Mouse (Mus musculus): Measurements from ENCODE around the gene Cadm1. TPM values are rescaled to one million over a fixed set of nuclear protein-coding genes. Genes with fewer than 3 reads are reported as not detected.

Gene Cadm1
- polyA plus RNA-seq, 1 experiment from 2014 or later, result 101 TPM

DNA sequence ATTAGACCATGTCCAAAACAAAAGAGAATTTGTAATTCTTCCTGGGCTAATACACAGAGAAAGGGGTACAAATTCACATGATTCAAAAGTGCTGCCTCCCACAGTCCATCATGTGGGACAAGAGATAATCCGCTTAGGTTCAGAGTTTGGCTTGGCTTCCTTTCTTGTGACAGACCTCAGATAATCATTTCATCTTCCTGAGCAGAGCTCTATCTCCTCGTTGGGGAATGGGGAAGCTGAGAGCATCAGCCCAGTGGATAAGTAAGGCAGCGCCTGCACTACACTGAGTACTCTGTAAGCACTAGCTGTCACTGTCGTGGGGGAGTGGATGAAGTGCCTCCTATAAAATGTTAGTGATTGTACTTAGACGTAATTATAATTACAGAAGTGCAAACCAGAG is 35.1 kb downstream of the Cadm1 start:
- no peak for DNase-seq (ENCODE audit: extremely low spot score, low spot score)
- H3K36me3 ChIP-seq (replicated peaks), result peaks cover 11% of the 10 kb centered on the region
- H3K4me1 ChIP-seq, result peaks cover 35% of the 10 kb centered on the region
- H3K4me3 ChIP-seq, result no peak overlapping the region
- no peak overlapping the region for H3K27ac ChIP-seq
- no peaks in the 10 kb centered on the region for H3K9me3 ChIP-seq
- no peaks in the 10 kb centered on the region for H3K27me3 ChIP-seq (ENCODE audit: poor library complexity, severe bottlenecking)
- 74% methylated on average over 5 of the region's 5 CpGs for WGBS

DNA sequence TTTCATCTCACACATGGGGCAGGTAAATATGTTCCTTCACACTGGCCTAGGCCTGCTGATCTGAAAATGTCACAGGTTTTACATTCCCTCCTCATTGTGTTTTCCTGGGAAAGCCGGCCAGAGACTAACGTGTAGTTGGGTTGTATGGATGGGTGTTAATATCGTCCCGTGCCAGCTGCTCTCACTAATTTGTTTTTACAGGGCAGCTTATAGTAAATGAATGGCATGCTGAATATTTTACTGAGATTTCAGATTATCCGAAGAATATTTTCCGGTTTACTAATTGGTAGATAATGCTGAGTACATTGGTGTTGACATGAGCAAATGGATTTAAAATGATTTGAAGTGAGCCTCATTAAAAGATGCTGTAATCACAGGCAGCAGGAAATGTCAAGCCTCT is 37.9 kb downstream of the Cadm1 start:
- no peaks in the 10 kb centered on the region for H3K9me3 ChIP-seq
- no peaks in the 10 kb centered on the region for H3K27me3 ChIP-seq (ENCODE audit: poor library complexity, severe bottlenecking)
- peaks cover 12% of the 10 kb centered on the region; the same call in 1 of the 2 replicates for H3K36me3 ChIP-seq (replicated peaks)
- H3K27ac ChIP-seq, result no peak overlapping the region
- peaks cover 41% of the 10 kb centered on the region for H3K4me1 ChIP-seq
- 91% methylated on average over 6 of the region's 6 CpGs for WGBS
- no peak overlapping the region for H3K4me3 ChIP-seq
- no peak for DNase-seq (ENCODE audit: extremely low spot score, low spot score)

DNA sequence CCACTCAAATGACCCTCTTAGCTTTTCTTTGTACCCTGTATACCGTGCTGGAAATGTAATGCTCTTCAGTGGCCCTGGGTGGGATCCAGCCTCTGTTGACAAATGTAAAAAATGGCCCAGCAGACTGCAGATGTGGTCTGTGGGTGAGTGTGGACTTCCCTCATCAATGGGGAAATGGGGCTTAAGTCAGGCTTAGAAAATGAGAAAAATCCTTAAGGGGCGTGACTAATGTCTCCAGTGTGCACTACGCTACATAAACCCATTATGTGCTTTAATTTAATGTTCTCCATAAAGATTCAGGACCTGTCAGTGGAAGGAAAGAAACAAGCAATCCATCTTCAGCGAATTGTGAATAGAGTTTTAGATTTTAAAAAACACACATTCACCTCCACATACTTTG is 40.2 kb downstream of the Cadm1 start:
- 85% methylated on average over 4 of the region's 4 CpGs for WGBS
- no peak overlapping the region for H3K27ac ChIP-seq

DNA sequence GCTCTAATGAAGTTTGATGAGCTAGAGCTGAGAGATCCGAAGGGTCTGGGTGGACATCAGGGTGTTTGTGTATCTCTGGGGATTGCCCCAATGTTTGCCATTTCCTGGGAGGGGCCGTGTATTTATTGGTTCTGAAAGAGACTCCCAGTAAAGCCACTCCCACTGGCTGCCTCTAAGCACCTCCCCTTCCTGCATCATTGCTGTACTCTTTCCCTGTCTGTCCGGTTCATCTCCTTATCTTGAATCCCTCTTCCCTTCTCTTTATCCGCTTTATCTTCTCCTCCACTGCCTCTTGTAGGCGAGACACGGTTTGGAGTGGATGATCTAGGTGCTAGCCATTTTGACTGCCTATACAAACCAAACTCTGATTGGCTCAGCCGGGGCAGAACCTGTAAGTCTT is 41.5 kb downstream of the Cadm1 start:
- H3K36me3 ChIP-seq (replicated peaks), result peaks cover 29% of the 10 kb centered on the region
- WGBS, result 88% methylated on average over 7 of the region's 7 CpGs
- peaks cover 58% of the 10 kb centered on the region for H3K4me1 ChIP-seq
- no peak overlapping the region for H3K4me3 ChIP-seq
- no peaks in the 10 kb centered on the region for H3K27me3 ChIP-seq (ENCODE audit: poor library complexity, severe bottlenecking)
- DNase-seq (ENCODE audit: extremely low spot score, low spot score), result no peak
- H3K9me3 ChIP-seq, result no peaks in the 10 kb centered on the region
- no peak overlapping the region for H3K27ac ChIP-seq

More for the DNA sequence above, 40.2 kb downstream of the Cadm1 start:
- Histone ChIP-seq H3K36me3 (replicated peaks) (peaks cover 29% of the 10 kb centered on the region), H3K4me1 (peaks cover 45% of the 10 kb centered on the region), H3K27me3 (ENCODE audit: poor library complexity, severe bottlenecking) (no peaks in the 10 kb centered on the region), H3K4me3 (no peak overlapping the region), H3K9me3 (no peaks in the 10 kb centered on the region)
- DNase-seq (ENCODE audit: extremely low spot score, low spot score), result no peak

DNA sequence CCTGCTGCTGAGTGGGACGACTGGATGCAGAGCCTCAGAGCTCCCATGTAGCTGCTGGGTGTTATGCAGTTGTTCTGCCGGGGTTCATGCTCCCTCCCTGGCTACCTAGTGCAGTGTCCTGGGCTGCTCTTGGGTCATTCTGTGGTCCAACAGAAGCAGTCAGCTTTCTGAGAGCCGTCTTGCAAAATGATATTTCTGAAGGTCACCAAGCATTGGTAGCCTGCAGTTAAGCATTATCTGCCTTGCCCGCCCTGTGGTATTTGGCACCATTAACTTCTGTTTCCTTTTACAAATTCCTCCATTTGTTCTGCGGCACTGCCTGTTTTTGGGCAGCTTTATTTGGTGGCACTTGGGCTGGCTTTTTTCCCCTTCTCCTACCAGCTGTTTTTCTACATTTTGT is 42.2 kb downstream of the Cadm1 start:
- Histone ChIP-seq H3K4me3 (no peak overlapping the region), H3K27me3 (ENCODE audit: poor library complexity, severe bottlenecking) (no peaks in the 10 kb centered on the region), H3K27ac (no peak overlapping the region), H3K36me3 (replicated peaks) (peaks cover 32% of the 10 kb centered on the region), H3K9me3 (no peaks in the 10 kb centered on the region), H3K4me1 (peaks cover 58% of the 10 kb centered on the region)
- no peak for DNase-seq (ENCODE audit: extremely low spot score, low spot score)
- 88% methylated on average over 5 of the region's 5 CpGs for WGBS

DNA sequence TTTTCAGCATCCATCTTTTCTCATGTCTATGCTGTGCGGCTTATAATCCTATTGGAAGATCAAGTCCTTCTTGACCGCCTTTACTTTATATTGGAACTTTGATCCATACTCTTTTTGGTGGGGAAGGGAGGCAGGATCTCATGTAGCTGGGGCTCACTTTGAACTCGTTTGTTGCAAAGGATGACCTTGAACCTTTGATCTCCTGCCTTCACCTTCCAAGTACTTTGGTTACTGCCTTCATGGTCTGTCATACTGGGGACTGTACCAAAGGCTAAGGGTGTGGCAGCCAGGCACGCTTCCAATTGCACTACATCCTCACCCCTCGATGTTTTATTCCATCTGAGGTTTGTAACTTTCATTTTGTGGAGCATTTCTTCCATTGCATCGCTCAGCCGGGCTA is 43.5 kb downstream of the Cadm1 start:
- WGBS, result 90% methylated on average over 7 of the region's 7 CpGs

DNA sequence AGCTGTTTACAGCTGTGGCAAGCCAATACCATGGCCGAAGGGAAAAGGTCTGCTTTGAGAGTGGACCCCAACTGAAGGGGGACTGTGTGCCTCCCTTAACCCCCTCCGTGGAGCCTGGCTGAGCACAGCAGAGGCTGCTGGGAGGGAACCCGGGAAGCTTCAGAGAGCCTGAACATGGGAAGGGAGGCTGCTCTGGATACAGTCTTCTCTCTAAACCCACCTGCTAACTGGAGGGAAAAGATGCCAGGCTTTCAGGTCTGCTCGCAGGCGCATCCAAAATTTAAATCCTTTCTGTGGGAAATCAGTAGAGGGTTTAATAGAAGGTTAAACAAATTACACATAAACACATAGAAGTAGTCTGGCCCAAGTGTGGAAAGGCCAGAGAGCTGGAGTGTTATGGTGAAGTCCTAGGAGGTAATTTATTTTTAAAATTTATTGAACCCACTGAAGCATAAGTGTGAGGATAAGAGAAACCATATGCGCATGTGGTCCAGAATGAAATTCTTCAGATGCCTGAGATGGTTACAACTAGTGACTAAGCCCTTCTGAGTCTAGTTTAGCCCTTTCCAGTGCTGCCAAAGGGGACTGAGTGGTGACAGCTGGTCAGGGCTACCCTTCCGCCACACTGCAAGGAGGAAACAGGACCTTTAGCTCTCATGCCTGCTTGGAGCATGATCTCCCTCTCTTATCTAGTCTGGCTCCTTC is 44.9 kb downstream of the Cadm1 start:
- Histone ChIP-seq H3K36me3 (replicated peaks) (peaks cover 39% of the 10 kb centered on the region), H3K27me3 (ENCODE audit: poor library complexity, severe bottlenecking) (no peaks in the 10 kb centered on the region), H3K4me3 (no peak overlapping the region), H3K4me1 (peaks cover 45% of the 10 kb centered on the region), H3K9me3 (no peaks in the 10 kb centered on the region), H3K27ac (peak overlapping the region; percentile 49; the same call in 1 of the 2 replicates)
- no peak for DNase-seq (ENCODE audit: extremely low spot score, low spot score)
- WGBS, result 67% methylated on average over 7 of the region's 7 CpGs

More for the DNA sequence above, 43.5 kb downstream of the Cadm1 start:
- Histone ChIP-seq H3K36me3 (replicated peaks) (peaks cover 38% of the 10 kb centered on the region), H3K27me3 (ENCODE audit: poor library complexity, severe bottlenecking) (no peaks in the 10 kb centered on the region), H3K9me3 (no peaks in the 10 kb centered on the region), H3K4me1 (peaks cover 52% of the 10 kb centered on the region), H3K27ac (no peak overlapping the region), H3K4me3 (no peak overlapping the region)
- DNase-seq (ENCODE audit: extremely low spot score, low spot score), result no peak

DNA sequence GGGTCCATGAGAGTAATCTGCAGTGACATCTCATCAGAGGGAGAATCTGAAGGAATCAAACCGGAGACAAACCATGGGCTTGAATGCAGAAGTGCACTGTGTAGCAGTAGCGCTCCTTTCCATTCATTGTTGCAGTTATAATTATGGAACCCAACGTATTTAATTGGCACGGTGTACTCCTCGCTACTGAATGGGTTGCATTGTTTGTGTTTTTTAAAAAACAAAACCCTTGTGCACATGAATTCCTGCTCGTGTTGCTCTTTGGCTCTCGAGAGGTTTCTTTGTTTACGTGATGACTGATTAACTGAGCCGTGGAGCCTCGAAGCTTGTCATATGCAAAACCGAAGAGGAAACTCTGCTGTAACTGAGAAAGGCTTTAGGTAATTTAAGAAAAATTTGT is 45.8 kb downstream of the Cadm1 start:
- 62% methylated on average over 11 of the region's 11 CpGs for WGBS
- Histone ChIP-seq H3K27me3 (ENCODE audit: poor library complexity, severe bottlenecking) (no peaks in the 10 kb centered on the region), H3K36me3 (replicated peaks) (peaks cover 43% of the 10 kb centered on the region), H3K9me3 (no peaks in the 10 kb centered on the region), H3K4me3 (no peak overlapping the region), H3K4me1 (peaks cover 38% of the 10 kb centered on the region), H3K27ac (no peak overlapping the region)
- no peak for DNase-seq (ENCODE audit: extremely low spot score, low spot score)

DNA sequence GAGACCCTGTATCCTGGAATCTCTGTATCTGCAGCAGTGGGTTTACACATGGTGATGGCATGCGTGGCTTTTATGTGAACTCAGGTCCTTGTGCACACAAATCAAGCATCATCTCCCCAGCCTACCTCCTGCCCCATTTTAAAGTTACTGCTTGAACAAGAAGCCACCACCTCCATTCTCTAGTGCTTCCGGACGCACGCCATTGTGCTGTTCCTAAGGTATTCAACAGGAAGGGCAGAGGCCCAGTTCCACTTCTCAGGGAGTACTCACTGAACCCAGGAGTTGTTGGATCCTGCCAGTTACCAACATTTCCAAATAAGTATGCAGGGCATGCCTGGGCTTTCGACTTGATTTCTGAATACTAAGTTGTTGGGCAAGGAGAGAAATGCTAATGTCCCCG is 49.5 kb downstream of the Cadm1 start:
- H3K9me3 ChIP-seq, result no peaks in the 10 kb centered on the region
- DNase-seq (ENCODE audit: extremely low spot score, low spot score), result no peak
- no peaks in the 10 kb centered on the region for H3K27me3 ChIP-seq (ENCODE audit: poor library complexity, severe bottlenecking)
- H3K36me3 ChIP-seq (replicated peaks), result peaks cover 27% of the 10 kb centered on the region
- 95% methylated on average over 6 of the region's 6 CpGs for WGBS
- H3K27ac ChIP-seq, result no peak overlapping the region
- H3K4me3 ChIP-seq, result no peak overlapping the region
- peaks cover 36% of the 10 kb centered on the region for H3K4me1 ChIP-seq

DNA sequence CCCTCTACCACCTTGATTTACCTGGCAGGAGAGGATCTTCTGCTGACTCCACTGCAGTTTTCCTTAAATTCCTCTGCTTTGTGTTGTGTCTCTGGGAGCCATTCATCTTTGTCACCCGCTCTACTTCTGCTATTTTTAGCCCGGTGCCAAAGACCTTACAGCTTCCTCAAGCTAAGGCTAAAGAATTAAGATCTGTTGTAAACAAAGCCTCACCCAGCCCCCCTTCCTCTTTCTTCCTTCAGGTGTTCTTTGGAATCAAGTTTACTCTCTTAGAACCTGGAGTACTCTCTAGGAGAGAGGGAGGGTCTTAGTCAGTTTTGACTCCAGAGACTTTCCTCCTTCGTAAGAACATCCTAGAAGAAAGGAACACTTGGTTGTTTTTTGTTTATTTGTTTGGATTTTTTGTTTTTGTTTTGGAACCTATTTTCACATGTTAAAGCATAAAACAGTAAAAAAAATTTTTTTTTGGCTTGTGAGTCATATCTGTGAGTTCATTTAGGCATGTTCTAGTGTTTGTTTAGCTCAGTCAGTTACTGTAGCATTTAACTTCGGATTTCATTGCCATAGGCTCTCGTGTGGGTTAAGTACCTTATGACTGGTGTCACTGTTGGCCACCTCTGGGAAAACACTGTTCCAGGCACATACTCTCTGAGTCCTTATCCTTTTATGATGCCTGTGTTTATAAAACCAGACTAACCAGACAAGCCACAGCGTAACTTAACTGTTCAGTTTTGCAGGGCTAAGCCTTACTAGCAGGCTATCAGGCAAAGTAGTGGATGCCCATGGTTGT is 51.8 kb downstream of the Cadm1 start:
- Histone ChIP-seq H3K4me3 (no peak overlapping the region), H3K4me1 (peaks cover 36% of the 10 kb centered on the region), H3K27ac (no peak overlapping the region), H3K27me3 (ENCODE audit: poor library complexity, severe bottlenecking) (no peaks in the 10 kb centered on the region), H3K36me3 (replicated peaks) (peaks cover 20% of the 10 kb centered on the region), H3K9me3 (no peaks in the 10 kb centered on the region)
- 86% methylated on average over 6 of the region's 6 CpGs for WGBS
- DNase-seq (ENCODE audit: extremely low spot score, low spot score), result no peak

DNA sequence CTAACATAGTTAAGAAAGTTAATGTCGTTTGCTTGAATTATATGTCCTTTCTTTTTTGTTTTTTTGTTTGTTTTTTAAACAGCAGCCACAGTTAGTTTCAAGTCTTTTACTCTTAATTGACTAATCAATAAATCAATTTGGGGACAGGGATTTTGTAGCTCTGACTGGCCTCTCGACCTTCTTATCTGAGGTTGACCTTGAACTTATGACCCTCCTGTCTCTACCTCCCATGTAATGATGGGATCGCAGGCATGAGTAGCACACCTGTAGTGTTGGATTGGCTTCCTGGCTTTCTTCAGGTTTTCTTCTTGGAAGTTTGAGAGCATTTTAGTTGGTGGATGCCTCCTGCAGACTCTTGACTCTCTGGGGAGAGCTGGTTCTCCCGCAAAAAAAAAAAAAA is 53.3 kb downstream of the Cadm1 start:
- Histone ChIP-seq H3K9me3 (no peaks in the 10 kb centered on the region), H3K4me3 (no peak overlapping the region), H3K36me3 (replicated peaks) (peaks cover 14% of the 10 kb centered on the region), H3K27ac (no peak overlapping the region), H3K27me3 (ENCODE audit: poor library complexity, severe bottlenecking) (no peaks in the 10 kb centered on the region), H3K4me1 (peaks cover 44% of the 10 kb centered on the region)
- DNase-seq (ENCODE audit: extremely low spot score, low spot score), result no peak
- 89% methylated on average over 3 of the region's 4 CpGs for WGBS

DNA sequence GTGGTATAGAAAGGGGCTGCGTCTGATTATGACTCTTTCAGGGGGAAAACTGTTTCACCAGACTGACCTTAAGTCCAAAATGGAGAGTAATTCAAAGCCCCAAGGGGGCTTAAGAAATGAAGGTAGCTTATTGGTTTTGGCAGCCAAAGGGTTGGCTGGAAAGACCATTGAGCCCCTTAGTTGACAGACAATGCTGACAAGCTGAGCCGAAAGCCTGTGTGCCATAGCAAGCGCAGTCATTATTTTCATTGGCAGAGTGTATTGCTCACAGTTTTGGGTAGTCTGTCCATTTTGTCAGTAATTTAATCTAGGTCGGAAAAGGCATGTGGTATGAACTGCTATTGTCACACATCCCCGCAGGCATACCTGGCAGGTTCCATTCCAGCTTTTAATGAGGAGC is 56.2 kb downstream of the Cadm1 start:
- H3K27me3 ChIP-seq (ENCODE audit: poor library complexity, severe bottlenecking), result no peaks in the 10 kb centered on the region
- WGBS, result 58% methylated on average over 5 of the region's 5 CpGs

DNA sequence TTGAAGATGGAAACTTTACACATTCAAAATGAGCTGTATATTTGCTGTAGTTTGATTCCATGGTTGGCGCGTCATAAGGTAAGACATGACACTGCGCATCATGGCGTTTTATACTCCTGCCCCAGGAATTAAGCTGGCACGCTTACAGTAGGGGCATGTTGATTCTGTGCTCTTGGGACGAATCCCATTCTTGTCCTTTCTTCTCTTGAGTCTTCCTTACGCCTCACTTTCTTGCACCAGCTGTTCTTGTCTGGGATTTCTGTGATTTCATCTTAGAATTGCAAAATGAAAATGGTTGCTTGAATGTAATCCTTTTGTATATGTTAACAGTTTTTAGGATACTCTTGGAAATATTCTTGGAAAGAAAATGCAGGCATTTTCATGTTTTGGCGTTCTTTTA is 56.9 kb downstream of the Cadm1 start:
- Histone ChIP-seq H3K4me3 (no peak overlapping the region), H3K4me1 (peaks cover 44% of the 10 kb centered on the region), H3K27ac (no peak overlapping the region), H3K9me3 (no peaks in the 10 kb centered on the region), H3K27me3 (ENCODE audit: poor library complexity, severe bottlenecking) (no peaks in the 10 kb centered on the region), H3K36me3 (replicated peaks) (no peaks in the 10 kb centered on the region)
- no peak for DNase-seq (ENCODE audit: extremely low spot score, low spot score)
- 90% methylated on average over 8 of the region's 8 CpGs for WGBS

More for the DNA sequence above, 56.2 kb downstream of the Cadm1 start:
- no peaks in the 10 kb centered on the region for H3K36me3 ChIP-seq (replicated peaks)
- DNase-seq (ENCODE audit: extremely low spot score, low spot score), result no peak
- peaks cover 44% of the 10 kb centered on the region for H3K4me1 ChIP-seq
- no peaks in the 10 kb centered on the region for H3K9me3 ChIP-seq
- H3K27ac ChIP-seq, result no peak overlapping the region
- H3K4me3 ChIP-seq, result no peak overlapping the region
